Mouse (Mus musculus) ES-E14 (cell line): Measurements from ENCODE around the gene Uba52. TPM values are rescaled to one million over a fixed set of nuclear protein-coding genes. Genes with fewer than 3 reads are reported as not detected.

Experiments
- DNase-seq: peaks from one replicate; pipeline ENCODE4 v3.0.0-alpha.2; 2013; ENCODE audit warnings: low read depth, low spot score
- H3K27ac ChIP-seq: 2 replicates; pipeline ENCODE4 v1.5.1; 2012; ENCODE audit warnings: low read depth, mild to moderate bottlenecking, low read length, moderate library complexity, mixed read lengths; ENCODE audit not compliant: poor library complexity, insufficient read depth, severe bottlenecking
- H3K36me3 ChIP-seq: 2 replicates; pipeline ENCODE4 v1.6.1; 2012; ENCODE audit warnings: mild to moderate bottlenecking, low read length, moderate library complexity, mixed read lengths; ENCODE audit not compliant: control insufficient read depth, poor library complexity, insufficient read depth, severe bottlenecking
- H3K4me1 ChIP-seq, 2 experiments: fragments of 150-350 bp in 1 of 2; sonication (generic) in 1 of 2; 2 replicates each; pipeline ENCODE4 v1.6.1; 2012; ENCODE audit warnings: low read length in 2 of 2, mild to moderate bottlenecking in 1 of 2, mixed read lengths in 1 of 2; ENCODE audit not compliant: control insufficient read depth in 2 of 2, insufficient read depth in 2 of 2, poor library complexity in 1 of 2
- H3K4me3 ChIP-seq, 2 experiments: fragments of 150-350 bp in 1 of 2; sonication (generic) in 1 of 2; 2 replicates each; pipeline ENCODE4 v1.5.1; 2012; ENCODE audit warnings: low read length in 2 of 2, low read depth in 1 of 2, mild to moderate bottlenecking in 1 of 2, mixed read lengths in 1 of 2; ENCODE audit not compliant: insufficient read depth in 1 of 2, poor library complexity in 1 of 2, severe bottlenecking in 1 of 2
- H3K9ac ChIP-seq: 2 replicates; pipeline ENCODE4 v1.6.1; 2012; ENCODE audit warnings: low read depth, mild to moderate bottlenecking, low read length, mixed read lengths; ENCODE audit not compliant: poor library complexity, insufficient read depth, severe bottlenecking
- H3K9me3 ChIP-seq: fragments of 150-350 bp; sonication (generic); 2 replicates; pipeline ENCODE4 v1.6.1; 2012; ENCODE audit warnings: low read depth, mild to moderate bottlenecking, low read length; ENCODE audit not compliant: control insufficient read depth, insufficient read depth
- CHD2 ChIP-seq: IDR thresholded peaks from 2 replicates; pipeline ENCODE4 v1.6.1; 2014; ENCODE audit warnings: mild to moderate bottlenecking, low read depth, low read length, inconsistent platforms
- HCFC1 ChIP-seq: IDR thresholded peaks from 2 replicates; pipeline ENCODE4 v1.6.1; 2012; ENCODE audit warnings: low read length, inconsistent platforms, borderline replicate concordance; ENCODE audit not compliant: insufficient read depth
- MAFK ChIP-seq: IDR thresholded peaks from 2 replicates; pipeline ENCODE4 v1.6.1; 2014; ENCODE audit warnings: mild to moderate bottlenecking, low read depth, low read length, inconsistent platforms; ENCODE audit not compliant: insufficient read depth
- ZC3H11A ChIP-seq: IDR thresholded peaks from 2 replicates; pipeline ENCODE4 v1.6.1; 2012; ENCODE audit warnings: low read depth, mild to moderate bottlenecking, inconsistent platforms, low read length, borderline replicate concordance
- ZNF384 ChIP-seq: IDR thresholded peaks from 2 replicates; pipeline ENCODE4 v1.6.1; 2012; ENCODE audit warnings: low read depth, low read length, inconsistent platforms
- in situ Hi-C, 2 experiments: fragments of 600-800 bp; cut with MboI; formaldehyde crosslinking; loops; one replicate each; pipeline ENCODE4 v1.15.1; 2025; ENCODE audit warnings: low sequenced_read_pairs in 2 of 2, inconsistent platforms in 1 of 2; ENCODE audit not compliant: unreplicated experiment in 2 of 2
- total RNA-seq: library from RNA; depleted of rRNA; stranded (reverse); fragments of 300-350 nt; gene quantifications from 2 replicates; pipeline ENCODE4 v1.2.3, GENCODE M21; 2012

Uba52 gene
- total RNA-seq, 1 experiment = 3,214 TPM

GRCm38 (mm10) chr8:70538024-70538579 lies 27.5 kb upstream of the Uba52 start:
- H3K4me1 ChIP-seq = 0 out of 4 replicates have a peak, but pooled peaks cover 0 to 2% of the 10 kb centered on the region in 2 experiments
- in situ Hi-C loops = no loop called here
- no peaks in the 10 kb centered on the region for H3K9me3 ChIP-seq
- H3K27ac ChIP-seq = no peak overlapping the region; the same call in 1 of the 2 replicates
- TF ChIP-seq ZC3H11A (no peak), MAFK (0 out of 2 replicates have a peak, but pooled peaks have one; percentile 2), HCFC1 (no peak)
- DNase-seq = no peak
- peak overlapping the region; percentile 64 to 76 for H3K4me3 ChIP-seq
- peaks cover 20% of the 10 kb centered on the region for H3K36me3 ChIP-seq
- H3K9ac ChIP-seq = peak overlapping the region; percentile 66

- no peak for TF ChIP-seq CHD2
- no peak for TF ChIP-seq HCFC1
- no peak for TF ChIP-seq MAFK
- no peak for TF ChIP-seq ZNF384
- TF ChIP-seq ZC3H11A = no peak
- Histone ChIP-seq H3K9ac (no peak overlapping the region), H3K9me3 (no peaks in the 10 kb centered on the region), H3K4me1 (0 out of 4 replicates have a peak, but pooled peaks cover 0 to 2% of the 10 kb centered on the region in 2 experiments), H3K4me3 (no peak overlapping the region), H3K27ac (no peak overlapping the region), H3K36me3 (peaks cover 41% of the 10 kb centered on the region)
- in situ Hi-C loops = no loop called here
- no peak for DNase-seq
Observed at GRCm38 (mm10) chr8:70535701-70536100, 25.1 kb upstream of the Uba52 start.

DNA sequence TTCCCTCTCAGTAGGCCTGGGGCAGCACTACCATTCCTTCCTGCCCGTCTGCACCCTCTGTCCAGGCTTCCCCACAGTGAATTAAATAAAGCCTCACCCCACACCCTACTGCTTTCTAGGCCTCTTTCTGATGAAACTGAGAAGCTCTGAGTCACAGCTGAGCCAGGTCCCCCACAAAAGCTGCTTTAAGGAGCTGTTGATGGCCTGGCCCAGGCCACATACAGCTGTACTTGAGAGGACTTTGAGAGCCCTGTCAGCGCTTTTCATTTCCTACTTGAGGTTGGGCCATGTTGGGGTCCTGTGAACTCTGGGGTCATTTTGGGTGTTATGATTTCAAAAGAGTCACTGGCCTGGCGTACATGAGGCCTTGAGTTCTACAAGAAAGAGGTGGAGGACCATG lies 24.6 kb upstream of the Uba52 start:
- no peak for TF ChIP-seq HCFC1
- TF ChIP-seq MAFK = no peak
- TF ChIP-seq ZNF384 = no peak
- TF ChIP-seq ZC3H11A = no peak
- no peak for TF ChIP-seq CHD2
- in situ Hi-C loops = no loop called here
- DNase-seq = no peak
- Histone ChIP-seq H3K27ac (no peak overlapping the region), H3K4me1 (0 out of 4 replicates have a peak, but pooled peaks cover 0 to 1% of the 10 kb centered on the region in 2 experiments), H3K9me3 (no peaks in the 10 kb centered on the region), H3K9ac (no peak overlapping the region), H3K4me3 (no peak overlapping the region), H3K36me3 (peaks cover 44% of the 10 kb centered on the region)

DNA sequence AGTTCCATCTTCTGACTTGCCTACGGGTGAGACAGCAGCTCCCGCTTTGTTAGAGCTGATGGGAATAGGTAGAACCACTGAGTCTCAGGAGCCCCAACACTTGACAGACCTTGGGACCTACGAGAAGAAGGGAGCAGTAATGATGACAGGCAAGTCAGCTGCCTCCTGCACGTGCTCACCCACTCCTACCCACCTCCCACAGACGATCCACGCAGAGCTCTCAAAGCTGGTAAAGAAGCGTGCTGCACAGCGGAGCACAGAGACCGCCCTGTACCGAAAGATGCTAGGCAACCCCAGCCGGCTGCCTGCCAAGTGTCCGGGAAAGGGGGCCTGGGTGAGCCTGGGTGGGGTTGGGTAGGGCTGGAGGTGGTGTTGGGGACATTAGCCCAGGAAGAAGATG lies 23.7 kb upstream of the Uba52 start:
- in situ Hi-C loops = no loop called here
- TF ChIP-seq HCFC1 (no peak), MAFK (no peak), CHD2 (no peak)
- no peak for DNase-seq
- Histone ChIP-seq H3K36me3 (peaks cover 47% of the 10 kb centered on the region), H3K9me3 (no peaks in the 10 kb centered on the region), H3K4me3 (no peak overlapping the region), H3K4me1 (peaks cover 0 to 2% of the 10 kb centered on the region in 2 experiments; a peak in 1 of 4 replicates), H3K27ac (no peak overlapping the region), H3K9ac (no peak overlapping the region)

DNA sequence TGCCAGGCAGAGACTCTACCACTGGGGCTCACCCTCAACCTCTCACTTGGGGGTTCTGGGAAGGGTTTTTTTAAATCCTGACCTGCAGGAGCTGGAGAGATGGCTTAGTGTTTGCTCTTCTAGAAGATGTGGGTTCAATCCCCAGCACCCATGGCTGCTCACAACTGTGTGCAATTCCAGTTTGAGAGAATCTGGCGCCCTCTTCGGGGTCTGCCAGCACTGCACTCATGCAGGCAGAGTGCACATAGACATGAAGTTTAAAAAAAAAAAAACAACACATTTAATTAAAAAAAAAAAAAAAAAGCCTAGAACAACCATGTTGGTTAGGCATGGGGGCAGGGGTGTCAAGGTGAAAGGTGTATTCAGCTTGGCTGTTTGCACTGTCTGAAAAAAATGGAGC lies 19.7 kb upstream of the Uba52 start:
- H3K9ac ChIP-seq = no peak overlapping the region
- no peak for TF ChIP-seq CHD2
- no peak for TF ChIP-seq HCFC1
- no peak for TF ChIP-seq MAFK
- TF ChIP-seq ZNF384 = peak; percentile 75
- TF ChIP-seq ZC3H11A = no peak
- H3K4me3 ChIP-seq = no peak overlapping the region
- no peak overlapping the region for H3K27ac ChIP-seq
- in situ Hi-C loops = no loop called here
- H3K9me3 ChIP-seq = no peaks in the 10 kb centered on the region
- peaks cover 0 to 8% of the 10 kb centered on the region in 2 experiments; a peak in 1 of 4 replicates for H3K4me1 ChIP-seq
- H3K36me3 ChIP-seq = peaks cover 43% of the 10 kb centered on the region
- DNase-seq = no peak
